Mouse (Mus musculus): Measurements from ENCODE around the gene Ranbp6.
A peak's percentile ranks its signal among the peaks of the same experiment; 100 is the strongest.

Ranbp6 gene

GRCm38 (mm10) chr19:29810022-29810421 lies 2.8 kb downstream of the Ranbp6 start:
- DNase-seq (ENCODE audit: inconsistent age in 2 of 2, low spot score in 1 of 2) = no peak

DNA sequence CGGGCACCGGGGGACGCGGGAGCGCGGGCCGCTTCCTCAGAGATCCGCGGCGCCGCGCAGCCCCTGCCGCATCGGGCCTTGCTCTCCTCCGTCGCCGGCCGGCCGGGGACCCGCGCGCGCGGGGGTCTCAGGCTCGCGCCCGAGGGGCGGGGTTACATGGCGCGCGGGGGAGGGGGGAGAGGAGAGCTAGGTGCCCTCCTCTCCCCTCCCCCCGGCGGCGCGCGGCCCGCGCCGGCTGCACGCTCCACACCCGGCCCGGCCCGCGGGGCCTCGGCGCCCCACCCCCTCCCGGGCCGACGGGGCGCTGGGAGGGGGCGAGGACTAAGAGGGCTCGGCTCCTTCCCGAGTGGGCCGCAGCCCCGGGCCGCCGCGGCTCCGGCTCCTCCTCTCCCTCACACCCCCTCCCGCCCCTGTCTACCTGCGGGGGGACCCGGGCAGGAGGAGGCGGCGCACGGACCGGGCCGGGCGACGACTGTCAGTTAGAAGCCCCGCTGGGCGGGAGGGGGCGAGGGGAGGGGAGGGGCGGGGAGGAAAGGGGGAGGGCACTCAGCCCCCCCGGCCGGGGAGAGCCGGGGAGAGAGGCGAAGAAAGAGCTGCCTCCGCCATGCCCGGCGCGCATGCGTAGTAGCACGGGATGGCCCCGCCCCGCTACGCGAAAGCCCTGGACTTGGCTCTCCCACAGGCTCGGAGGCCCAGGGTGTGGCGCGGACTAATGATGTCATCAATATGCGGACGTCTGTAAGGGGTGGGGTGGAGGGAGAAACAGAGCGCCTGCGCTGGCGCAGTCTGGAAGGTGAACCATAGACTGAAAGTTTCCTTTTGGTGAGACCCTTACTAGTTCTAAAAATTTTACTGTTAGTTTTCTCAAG lies 6.6 kb downstream of the Ranbp6 start, which contains the start of gene 9930021J03Rik:
Gene 9930021J03Rik (minus strand): TSS at position 73 of the 869 bp plus-strand sequence.
- DNase-seq (ENCODE audit: inconsistent age in 2 of 2, low spot score in 1 of 2) = peak; percentile 99 to 100

DNA sequence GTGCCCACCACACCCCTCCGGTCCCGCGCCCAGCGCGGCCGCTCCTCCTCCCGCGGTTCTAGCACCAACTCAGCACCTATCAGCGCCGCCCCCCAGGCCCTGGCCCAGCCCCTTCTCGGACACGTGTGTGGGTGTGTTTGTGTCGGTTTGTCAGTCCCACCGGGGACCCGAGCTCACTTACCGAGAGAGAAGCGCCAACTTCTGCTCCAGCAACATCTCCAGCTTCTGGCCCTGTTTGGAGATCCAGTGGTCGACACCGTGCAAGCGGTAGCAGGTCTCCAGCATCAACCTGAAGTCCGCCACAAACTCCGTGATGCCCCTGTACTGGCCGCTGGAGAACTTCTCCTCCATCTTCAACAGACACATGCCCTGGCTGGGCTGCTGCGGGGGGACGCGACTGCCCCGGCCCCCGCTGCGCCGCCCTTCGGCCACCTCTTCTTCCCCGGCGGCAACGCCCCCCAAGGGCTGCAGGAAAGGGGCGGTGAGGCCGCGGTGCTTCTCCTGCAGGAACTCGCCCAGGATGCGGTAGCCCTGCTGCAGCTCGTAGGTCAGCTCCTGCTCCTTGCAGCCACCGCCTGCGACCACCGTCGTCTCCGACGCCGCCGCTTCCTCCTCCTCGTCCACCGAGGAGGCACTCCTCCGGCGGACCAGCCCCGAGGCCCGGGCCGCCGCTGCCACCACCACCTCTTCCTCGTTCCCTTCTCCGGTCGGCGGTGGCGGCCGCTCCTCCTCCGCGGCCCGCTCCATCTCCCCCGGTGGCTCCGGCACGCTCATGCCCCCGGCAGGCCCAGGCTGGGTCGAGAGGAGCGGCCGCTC lies 7.5 kb downstream of the Ranbp6 start:
- peak; percentile 81 to 91 for DNase-seq (ENCODE audit: inconsistent age in 2 of 2, low spot score in 1 of 2)

GRCm38 (mm10) chr19:29803946-29804345 lies 8.8 kb downstream of the Ranbp6 start:
- DNase-seq (ENCODE audit: inconsistent age in 2 of 2, low spot score in 1 of 2) = no peak

DNA sequence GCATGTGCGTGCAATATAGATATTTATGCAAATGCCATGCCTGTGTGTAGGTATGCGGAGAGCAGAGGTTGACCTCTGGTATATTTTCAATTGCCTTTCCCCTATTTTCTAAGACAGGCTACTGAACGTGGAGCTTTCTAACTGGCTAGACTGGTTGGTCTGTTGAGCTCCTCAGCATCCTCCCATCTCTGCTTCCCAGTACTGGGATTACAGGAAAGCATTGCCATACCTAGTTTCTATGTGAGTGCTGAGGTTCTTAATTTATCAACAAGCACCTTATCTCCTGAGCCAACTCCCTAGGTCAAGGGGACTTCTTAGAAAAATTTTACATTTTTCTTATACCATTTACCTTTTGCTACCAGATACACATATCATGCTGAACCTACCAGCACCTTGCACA lies 15.4 kb downstream of the Ranbp6 start:
- no peak for DNase-seq (ENCODE audit: inconsistent age in 2 of 2, low spot score in 1 of 2)

DNA sequence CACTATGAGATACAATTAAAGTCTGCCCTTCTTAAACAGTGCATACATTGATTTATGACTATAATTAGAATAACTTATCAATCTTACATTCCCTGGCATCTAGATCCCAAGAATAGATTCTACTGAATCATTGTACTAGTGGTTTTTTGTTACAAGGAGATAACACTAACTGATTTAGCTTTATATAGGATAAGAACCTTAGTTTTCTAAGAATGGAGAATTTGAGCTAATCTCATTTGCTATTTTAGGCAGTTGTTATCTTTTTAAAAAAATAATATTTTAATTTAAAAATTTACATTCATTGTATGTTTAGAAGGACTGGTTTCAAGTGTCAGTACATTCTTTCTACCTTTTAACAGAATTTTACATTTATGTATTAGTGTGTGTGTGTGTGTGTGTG lies 24.8 kb downstream of the Ranbp6 start:
- no peak for DNase-seq (ENCODE audit: inconsistent age in 2 of 2, low spot score in 1 of 2)

DNA sequence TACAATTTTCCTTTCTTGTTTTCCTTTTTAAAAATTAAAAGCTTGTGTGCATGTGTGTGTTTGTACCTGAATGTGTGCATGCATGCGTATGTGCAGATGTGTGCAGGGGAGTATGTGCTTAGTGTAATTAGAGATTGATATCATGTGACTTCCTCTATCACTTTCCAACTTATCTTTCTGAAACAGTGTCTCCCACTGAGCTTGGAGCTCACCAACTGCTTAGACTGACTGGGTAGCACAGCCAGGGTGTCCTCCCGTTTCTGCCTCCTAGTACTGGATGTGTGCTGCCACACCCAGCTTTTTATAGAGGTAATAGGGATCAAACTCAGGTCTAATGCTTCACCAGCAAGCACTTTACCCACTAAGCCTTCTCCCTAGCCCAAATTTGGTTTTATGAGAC lies 29.9 kb downstream of the Ranbp6 start:
- DNase-seq (ENCODE audit: inconsistent age in 2 of 2, low spot score in 1 of 2) = no peak

Data from adrenal gland, adult (tissue).